Mouse (Mus musculus) retina, embryonic 14.5 days (tissue): ENCODE results near the gene Ptpn22.

ENCODE experiments used
- DNase-seq: peaks from one replicate; pipeline ENCODE4 v3.0.0-alpha.2; 2015; ENCODE audit warnings: low spot score

Ptpn22 gene

GRCm38 (mm10) chr3:103857977-103858563 is 1.5 kb upstream of the Ptpn22 start:
- no peak for DNase-seq

DNA sequence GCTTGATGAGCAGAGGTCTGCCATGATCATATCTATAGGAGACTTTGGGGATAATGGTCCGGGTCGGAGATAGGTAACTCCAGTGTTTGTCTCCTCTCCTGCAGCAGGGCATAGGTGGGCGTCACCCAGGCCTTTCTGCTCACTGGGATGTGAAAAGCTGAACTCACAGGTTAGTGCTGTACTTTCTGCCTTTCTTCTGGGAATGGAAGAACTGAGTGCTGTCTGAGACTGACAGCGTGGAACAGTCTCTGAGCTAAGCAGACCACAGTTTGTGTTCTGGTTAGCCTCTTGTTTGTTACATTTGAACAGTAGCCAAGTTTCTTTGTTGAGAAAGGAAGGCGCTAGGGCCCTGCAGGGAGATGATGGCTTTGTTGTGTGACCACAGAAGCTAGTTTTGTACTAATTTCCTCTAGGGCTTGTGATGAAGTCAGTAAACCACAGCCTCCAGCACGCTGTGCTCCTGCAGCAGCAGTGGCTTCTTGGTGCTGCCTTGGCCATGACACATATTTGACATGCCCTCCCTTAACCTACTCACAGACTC is 326 bp downstream of the Ptpn22 start:
- DNase-seq = no peak

DNA sequence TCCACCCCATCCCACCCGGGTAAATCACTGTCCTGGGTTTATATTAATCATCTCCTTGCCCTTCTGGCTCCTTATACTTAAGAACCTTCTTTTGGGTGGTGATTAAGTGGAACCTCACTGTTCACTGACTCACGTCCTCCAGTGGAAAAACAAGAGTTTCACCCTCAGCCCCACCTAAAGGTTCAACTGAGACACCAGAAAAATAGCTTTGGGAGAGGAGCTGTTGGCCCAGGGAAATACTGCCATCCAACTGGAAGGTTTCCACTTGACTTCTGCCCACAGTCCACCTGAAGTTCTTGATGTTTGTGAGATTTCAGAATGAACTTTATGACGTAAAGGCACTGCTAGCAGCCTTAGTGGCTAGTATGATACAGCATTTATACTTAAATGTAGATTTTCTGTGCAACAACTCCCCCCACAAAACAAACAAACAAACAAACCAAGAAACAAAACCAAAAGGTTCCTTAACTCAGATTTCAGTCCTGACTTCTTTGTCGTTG is 3.2 kb downstream of the Ptpn22 start:
- DNase-seq = no peak

GRCm38 (mm10) chr3:103864200-103864599 is 4.6 kb downstream of the Ptpn22 start:
- DNase-seq = no peak

- no peak for DNase-seq
Observed at GRCm38 (mm10) chr3:103867424-103867971, 7.9 kb downstream of the Ptpn22 start.

- no peak for DNase-seq
Observed at GRCm38 (mm10) chr3:103868008-103868407, 8.4 kb downstream of the Ptpn22 start.

- no peak for DNase-seq
Observed at GRCm38 (mm10) chr3:103872663-103873098, 13.1 kb downstream of the Ptpn22 start.

DNA sequence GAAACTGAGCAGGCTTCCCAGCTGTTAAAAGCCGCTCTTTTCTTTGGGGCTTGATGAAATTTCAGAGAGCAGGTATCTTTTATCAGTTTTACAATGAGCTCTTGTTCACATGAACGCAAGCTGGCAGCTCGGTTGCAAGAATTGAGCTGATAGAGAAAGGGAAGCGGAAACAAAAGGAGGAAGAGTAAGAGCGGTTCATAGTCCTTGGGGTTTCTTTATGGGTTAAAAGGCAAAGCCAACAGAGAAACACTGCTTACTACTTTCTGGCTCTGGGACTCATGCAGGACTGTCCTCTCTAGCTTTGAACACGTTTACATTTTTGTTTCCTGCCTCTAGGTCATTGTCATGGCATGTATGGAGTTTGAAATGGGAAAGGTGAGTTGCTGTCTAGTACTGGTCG is 14.7 kb downstream of the Ptpn22 start:
- no peak for DNase-seq

DNA sequence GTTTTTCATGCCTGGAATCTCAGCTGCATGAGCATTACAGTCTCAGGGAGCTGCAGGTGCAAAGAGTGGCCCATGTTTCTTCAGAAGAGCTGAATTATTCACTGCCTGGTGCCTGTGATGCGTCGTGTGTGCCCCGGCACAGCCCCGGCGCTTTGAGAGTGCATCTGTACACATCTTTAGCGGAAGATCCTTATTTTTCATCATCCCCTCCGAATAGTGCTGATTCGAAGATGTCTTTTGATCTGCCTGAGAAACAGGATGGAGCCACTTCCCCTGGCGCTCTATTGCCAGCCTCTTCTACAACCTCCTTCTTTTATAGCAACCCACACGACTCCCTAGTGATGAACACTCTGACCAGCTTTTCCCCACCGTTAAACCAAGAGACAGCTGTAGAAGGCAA is 26.4 kb downstream of the Ptpn22 start:
- no peak for DNase-seq

GRCm38 (mm10) chr3:103887581-103887980 is 28.0 kb downstream of the Ptpn22 start:
- DNase-seq = peak; percentile 75

DNA sequence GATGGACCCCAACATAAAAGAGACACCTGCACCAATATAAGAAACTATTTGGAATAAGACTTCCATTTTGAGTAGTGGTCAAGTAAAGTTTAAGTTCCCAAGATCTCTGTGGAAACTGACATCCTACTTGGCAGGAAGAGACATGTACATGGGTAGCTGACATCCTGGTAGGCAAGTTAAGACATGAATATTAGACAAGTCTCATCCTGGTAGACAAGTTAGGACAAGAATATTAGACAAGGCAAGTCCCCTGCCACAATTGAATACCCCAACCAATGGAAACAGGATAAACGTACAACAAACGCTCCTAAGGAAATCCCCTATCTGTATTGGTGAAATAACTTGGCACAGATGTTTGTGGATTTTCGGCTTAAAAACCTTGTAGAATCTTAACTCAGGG is 33.8 kb downstream of the Ptpn22 start:
- no peak for DNase-seq

GRCm38 (mm10) chr3:103904705-103905104 is 45.1 kb downstream of the Ptpn22 start:
- DNase-seq = peak; percentile 39

DNA sequence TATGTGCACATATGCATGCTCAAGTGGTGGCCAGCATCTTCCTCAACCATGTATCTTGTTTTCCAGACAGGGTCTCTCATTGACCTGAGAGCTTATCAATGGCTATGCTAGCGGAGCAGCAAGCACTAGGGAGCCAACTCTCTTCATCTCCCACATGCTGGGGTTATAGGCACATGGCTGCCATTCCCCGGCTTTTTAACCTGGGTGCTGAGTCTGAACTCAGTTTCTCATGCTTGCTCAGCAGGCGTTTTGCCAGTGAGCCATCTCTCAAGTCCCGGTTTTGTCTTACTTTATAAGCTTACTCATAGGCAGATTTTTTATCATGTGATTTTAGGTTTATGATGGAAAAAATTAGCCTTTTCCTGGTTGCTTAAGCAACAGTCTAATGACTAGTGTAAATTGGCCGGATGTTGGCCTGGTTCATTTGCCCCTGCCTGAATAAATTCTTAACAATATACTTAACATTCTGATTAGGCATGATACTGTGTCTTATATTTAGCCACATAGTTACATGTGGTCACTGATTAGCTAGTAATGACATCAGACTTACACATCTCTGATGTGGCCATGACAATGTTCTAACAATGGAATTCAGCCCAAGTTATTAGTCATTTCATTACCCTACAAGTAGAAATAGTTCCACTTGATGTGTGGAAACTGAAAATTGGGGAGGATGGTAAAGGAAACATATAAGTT is 47.9 kb downstream of the Ptpn22 start:
- DNase-seq = no peak

DNA sequence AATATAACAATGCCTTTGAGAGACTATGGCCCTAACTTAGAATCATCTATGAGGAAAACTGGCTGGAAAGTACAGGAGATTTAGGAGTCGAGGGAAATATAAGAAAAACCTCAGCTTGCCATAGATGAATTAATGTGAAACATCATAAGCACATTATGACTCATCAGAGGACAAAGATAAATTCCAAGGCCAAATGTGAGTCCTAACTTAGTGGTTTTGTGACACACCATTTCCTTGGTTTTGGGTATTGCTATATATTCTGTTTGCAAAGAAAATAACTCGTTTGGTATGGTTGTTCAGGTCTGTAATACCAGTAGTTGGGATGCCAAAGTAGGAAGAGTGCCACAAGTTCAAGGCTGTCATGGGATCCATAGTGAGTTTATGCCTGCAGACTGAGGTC is 49.2 kb downstream of the Ptpn22 start:
- DNase-seq = no peak

DNA sequence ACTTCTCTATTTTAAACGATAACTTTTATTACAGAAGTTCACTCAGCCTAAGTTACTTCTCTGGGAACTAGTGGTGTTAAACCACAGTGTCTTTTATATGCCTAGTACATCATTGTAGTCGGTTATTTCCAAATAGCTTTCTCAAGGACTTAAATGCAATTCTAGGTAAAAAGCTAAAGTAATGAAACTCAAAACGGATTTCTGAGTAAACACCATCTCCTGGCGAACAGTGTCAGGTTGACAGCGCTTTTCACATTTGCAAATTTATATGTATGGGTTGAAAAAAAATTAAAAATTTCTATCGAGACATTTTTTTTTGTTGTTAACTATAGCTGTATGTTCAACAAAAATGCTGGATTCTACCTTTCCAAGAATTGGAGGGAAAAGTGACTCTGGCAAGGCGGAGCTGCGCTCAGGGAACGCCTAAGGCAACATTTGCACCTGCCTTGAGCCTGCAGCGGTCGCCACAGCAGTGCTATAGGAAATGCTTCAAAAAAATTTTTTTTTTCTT is 53.9 kb downstream of the Ptpn22 start:
- DNase-seq = peak; percentile 34

DNA sequence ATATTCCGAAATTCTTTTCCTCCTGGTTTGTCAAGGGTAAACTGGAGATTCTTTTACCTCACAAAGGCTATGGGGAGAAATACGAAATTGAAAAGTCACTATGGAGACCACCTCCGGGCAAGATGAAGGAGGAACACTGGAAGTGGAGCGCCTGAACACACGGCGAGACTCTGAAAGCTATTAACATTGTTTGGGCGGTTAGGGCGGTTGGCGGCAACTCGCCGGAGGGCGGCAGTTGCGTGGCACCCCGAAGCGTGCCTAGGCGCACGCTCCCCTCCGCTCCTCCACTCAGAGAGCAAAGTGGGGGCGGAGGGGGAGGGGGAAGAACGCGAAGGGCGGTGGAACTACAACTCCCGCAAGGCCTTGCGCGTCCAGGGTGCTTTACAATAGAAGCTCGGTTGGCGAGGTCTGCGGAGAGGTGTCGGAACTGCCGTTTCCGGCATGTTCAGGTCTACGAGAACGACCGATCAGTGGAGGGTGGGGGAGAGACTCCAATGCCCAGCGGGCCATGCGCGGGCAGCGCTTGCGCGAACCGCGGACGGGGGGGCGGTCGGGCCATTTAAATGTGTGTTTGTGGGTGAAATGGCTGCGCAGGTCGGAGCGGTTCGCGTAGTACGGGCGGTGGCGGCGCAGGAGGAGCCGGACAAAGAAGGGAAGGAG is 54.5 kb downstream of the Ptpn22 start, which contains the start of gene Rsbn1:
Gene Rsbn1, plus strand, starts transcription at position 111 of the 660 bp plus-strand sequence.
- DNase-seq = peak; percentile 97

GRCm38 (mm10) chr3:103914732-103915508 is 55.3 kb downstream of the Ptpn22 start:
- peak; percentile 73 for DNase-seq

DNA sequence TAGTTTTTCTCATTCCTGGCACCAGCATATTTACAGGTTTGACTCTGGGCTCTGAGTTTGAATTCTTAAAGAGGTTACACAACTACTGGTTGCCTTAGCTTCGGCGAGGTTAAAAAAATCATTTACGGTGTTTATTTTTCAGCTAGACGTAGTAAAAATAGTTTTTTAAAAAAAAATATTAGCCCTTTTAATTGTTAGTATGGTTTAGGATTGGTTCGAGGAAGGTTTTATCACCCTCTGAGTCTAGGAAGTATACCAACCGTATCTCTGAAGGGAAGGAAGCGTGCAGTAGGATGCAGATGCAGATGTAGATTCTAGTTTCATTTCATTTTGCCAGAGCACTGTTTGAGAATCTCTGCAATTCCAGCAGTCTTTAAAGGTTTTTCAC is 55.9 kb downstream of the Ptpn22 start:
- DNase-seq = no peak

DNA sequence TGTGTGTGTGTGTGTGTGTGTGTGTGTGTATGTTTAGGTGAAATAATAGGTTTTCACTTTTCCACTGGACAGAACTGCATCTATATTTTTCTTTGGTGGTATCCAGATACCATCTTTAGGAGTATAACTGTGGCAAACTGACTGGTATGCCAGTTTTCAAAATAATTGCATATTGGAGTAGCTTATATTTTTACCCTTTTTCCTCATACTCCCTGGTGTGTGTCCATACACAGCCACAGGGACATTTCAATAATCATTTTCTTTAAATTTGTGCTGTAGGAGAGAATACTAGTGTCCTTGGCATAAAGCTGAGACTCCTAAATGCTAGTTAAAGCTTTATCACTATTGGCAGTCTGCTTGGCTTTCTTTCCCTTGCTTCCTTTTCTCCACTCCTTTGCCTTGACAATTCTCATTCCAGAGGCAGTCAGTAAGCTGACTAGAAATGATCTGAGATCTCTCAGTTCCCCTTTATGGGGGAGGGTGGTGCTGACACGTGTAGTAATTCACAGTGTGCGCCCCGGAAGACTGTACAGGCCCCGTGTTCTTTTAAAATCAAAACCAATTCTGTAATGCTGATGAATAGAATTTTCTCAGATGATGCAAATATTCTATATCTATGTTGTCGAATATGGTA is 56.7 kb downstream of the Ptpn22 start:
- no peak for DNase-seq

- no peak for DNase-seq
Observed at GRCm38 (mm10) chr3:103916839-103917237, 57.2 kb downstream of the Ptpn22 start.

GRCm38 (mm10) chr3:103920094-103920493 is 60.5 kb downstream of the Ptpn22 start:
- DNase-seq = no peak
